Mouse (Mus musculus) liver, adult 2 months (tissue): Measurements from ENCODE around the gene Cldn24. TPM values are rescaled to one million over a fixed set of nuclear protein-coding genes. Genes with fewer than 3 reads are reported as not detected.

Experiments
- DNase-seq: peaks from one replicate; pipeline ENCODE4 v3.0.0-alpha.2; 2011; ENCODE audit warnings: low read depth, low spot score; ENCODE audit errors: extremely low read depth
- H3K27ac ChIP-seq: fragments of 200-500 bp; replicated peaks from 2 replicates; pipeline ENCODE4 v1.5.1; 2012; ENCODE audit warnings: low read depth, mild to moderate bottlenecking, control low read depth, inconsistent platforms, low read length; ENCODE audit not compliant: insufficient read depth
- H3K27me3 ChIP-seq: fragments of 200-500 bp; 2 replicates; pipeline ENCODE4 v1.6.1; 2012; ENCODE audit warnings: mild to moderate bottlenecking, moderate library complexity, low read length, inconsistent platforms; ENCODE audit not compliant: control insufficient read depth, insufficient read depth
- H3K36me3 ChIP-seq: fragments of 200-500 bp; 2 replicates; pipeline ENCODE4 v1.6.1; 2012; ENCODE audit warnings: low read length, inconsistent platforms; ENCODE audit not compliant: control insufficient read depth, insufficient read depth
- H3K4me1 ChIP-seq: fragments of 200-500 bp; 2 replicates; pipeline ENCODE4 v1.6.1; 2011; ENCODE audit warnings: low read length; ENCODE audit not compliant: control insufficient read depth, insufficient read depth
- H3K4me3 ChIP-seq: fragments of 200-500 bp; 2 replicates; pipeline ENCODE4 v1.5.1; 2011; ENCODE audit warnings: low read depth, mild to moderate bottlenecking, control low read depth, low read length, moderate library complexity; ENCODE audit not compliant: insufficient read depth
- H3K79me2 ChIP-seq: fragments of 200-500 bp; 2 replicates; pipeline ENCODE4 v1.6.1; 2012; ENCODE audit warnings: inconsistent platforms, mild to moderate bottlenecking, low read length, moderate library complexity; ENCODE audit not compliant: control insufficient read depth, insufficient read depth
- H3K9ac ChIP-seq: fragments of 200-500 bp; 2 replicates; pipeline ENCODE4 v1.6.1; 2012; ENCODE audit warnings: low read depth, mild to moderate bottlenecking, control low read depth, inconsistent platforms, low read length
- CTCF ChIP-seq: fragments of 200-500 bp; IDR thresholded peaks from 2 replicates; pipeline ENCODE4 v1.5.1; 2011; ENCODE audit warnings: low read depth, low read length, control low read depth
- POLR2A ChIP-seq: fragments of 200-500 bp; IDR thresholded peaks from 2 replicates; pipeline ENCODE4 v1.6.1; 2011; ENCODE audit warnings: low read length, control low read depth; ENCODE audit not compliant: insufficient read depth; ENCODE audit errors: extremely low read depth
- WGBS: fragments of 180-500 bp; shearing (Covaris S2); methylation state at CpG from one replicate; pipeline ENCODE4 v1.1.7; 2018; 5-methylcytosine and 5-hydroxymethylcytosine counted together
- polyA plus RNA-seq: library from polyadenylated mRNA; depleted of rRNA; stranded (reverse); fragments of >200 nt; gene quantifications from 2 replicates; pipeline ENCODE4 v1.2.3, GENCODE M21; 2012
- total RNA-seq: library from RNA; depleted of rRNA; stranded (reverse); fragments of >200 nt; gene quantifications from 2 replicates; pipeline ENCODE4 v1.2.3, GENCODE M21; 2014

Gene Cldn24
- total and polyA plus RNA-seq, 2 experiments: not detected

DNA sequence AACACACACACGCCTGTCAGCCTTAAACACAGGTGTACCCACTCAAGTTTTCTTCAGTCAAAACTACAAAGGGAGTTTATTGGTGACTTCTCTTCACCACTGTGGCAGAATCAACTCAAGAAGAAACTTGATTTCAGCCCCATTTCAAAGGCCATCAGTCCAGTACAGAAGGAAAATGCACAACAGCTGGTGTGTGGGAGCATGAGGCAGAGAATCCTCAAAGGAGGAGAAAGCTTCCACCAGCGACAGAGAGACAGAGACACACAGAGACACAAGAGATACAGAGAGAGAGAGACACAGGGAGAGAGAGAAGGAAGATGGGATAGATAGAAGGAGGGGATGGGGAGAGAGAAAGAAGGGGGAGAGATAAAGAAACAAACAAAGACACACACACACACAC, 19.6 kb upstream of the Cldn24 start:
- no peak overlapping the region for H3K27ac ChIP-seq
- no peaks in the 10 kb centered on the region for H3K36me3 ChIP-seq
- no peak overlapping the region for H3K4me3 ChIP-seq
- TF ChIP-seq POLR2A (no peak), CTCF (no peak)
- DNase-seq: no peak
- no peaks in the 10 kb centered on the region for H3K4me1 ChIP-seq
- H3K79me2 ChIP-seq: no peaks in the 10 kb centered on the region
- 84% methylated on average over 2 of the region's 2 CpGs for WGBS
- no peak overlapping the region for H3K9ac ChIP-seq
- no peaks in the 10 kb centered on the region for H3K27me3 ChIP-seq

DNA sequence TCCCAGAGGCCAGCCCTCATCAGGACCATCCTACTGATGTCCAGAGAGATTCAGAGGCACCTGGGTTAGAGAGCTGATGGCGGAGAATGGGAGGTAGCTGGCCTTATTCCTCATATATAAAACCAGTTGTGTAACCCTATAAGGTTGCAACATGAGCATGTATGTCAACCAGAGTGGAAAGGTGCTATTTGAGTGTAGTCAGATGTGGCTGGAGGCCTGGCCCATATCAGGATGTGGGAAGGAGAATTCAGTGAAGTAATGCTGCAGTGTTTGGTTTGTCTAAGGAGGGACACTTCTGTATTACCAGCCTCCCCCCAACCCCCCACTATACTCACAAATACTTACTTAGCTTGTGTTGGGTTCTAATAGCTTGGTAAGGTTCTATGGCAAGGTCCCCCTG, 17.7 kb upstream of the Cldn24 start:
- no peak overlapping the region for H3K27ac ChIP-seq
- no peak for DNase-seq
- no peak overlapping the region for H3K4me3 ChIP-seq
- no peaks in the 10 kb centered on the region for H3K4me1 ChIP-seq
- TF ChIP-seq CTCF: no peak
- TF ChIP-seq POLR2A: no peak
- H3K27me3 ChIP-seq: no peaks in the 10 kb centered on the region
- H3K36me3 ChIP-seq: no peaks in the 10 kb centered on the region
- 90% methylated on average over 1 of the region's 1 CpGs for whole genome bisulfite sequencing
- no peak overlapping the region for H3K9ac ChIP-seq
- no peaks in the 10 kb centered on the region for H3K79me2 ChIP-seq

DNA sequence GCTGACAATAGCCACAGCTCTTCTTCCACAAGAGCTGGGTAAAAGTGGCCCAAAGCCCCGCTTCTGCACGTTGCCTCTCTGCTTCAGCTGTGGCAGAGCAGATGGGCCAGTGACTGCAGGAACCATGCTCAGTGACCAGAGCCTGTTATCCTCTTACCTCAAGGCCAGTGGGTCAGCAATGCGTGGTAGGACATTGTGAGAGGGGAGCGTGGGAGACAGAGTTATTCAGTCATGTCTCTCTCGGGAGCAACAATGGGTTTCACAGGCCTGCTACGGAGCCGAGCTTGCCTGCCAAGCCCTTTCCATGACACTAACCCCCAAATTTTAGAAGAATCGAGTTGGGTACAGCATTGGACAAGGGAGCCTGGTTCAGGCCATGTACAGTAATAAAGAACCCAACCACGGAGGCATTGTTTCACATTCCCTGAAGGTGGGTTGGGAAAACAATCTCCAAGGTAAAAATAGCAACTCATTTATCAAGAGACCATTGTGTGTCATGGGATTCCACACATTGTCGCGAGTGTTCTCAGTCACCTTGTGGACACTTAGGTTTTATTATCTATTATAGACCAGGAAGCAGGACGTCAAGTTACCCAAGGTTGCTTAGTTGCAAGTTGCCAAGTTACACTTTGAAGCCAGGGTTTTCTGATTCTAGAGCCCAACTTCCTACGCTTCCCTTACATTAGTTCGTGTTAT, 11.8 kb upstream of the Cldn24 start:
- WGBS: 81% methylated on average over 14 of the region's 14 CpGs
- H3K27me3 ChIP-seq: no peaks in the 10 kb centered on the region
- TF ChIP-seq POLR2A (no peak), CTCF (no peak)
- H3K4me3 ChIP-seq: no peak overlapping the region
- H3K9ac ChIP-seq: no peak overlapping the region
- H3K4me1 ChIP-seq: no peaks in the 10 kb centered on the region
- no peaks in the 10 kb centered on the region for H3K36me3 ChIP-seq
- DNase-seq: no peak
- H3K79me2 ChIP-seq: no peaks in the 10 kb centered on the region
- no peak overlapping the region for H3K27ac ChIP-seq

DNA sequence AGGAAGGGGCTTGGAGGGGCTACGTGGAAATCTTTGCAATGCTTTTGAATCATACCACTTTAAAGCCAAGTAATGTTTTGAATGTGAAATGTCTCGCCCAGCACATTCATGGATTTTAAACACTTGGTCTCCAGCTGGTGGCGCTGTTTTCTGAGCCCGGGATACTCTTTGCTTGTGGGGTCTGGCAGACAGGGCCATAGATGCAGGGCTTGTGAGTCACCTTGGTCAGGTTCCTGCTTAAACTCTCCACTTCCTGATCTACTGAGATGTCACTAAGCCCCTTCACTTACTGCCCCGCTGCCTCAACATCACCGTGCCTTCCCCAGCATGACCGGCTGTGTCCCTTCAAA, 11.3 kb upstream of the Cldn24 start:
- Histone ChIP-seq H3K36me3 (no peaks in the 10 kb centered on the region), H3K79me2 (no peaks in the 10 kb centered on the region), H3K9ac (no peak overlapping the region), H3K4me1 (no peaks in the 10 kb centered on the region), H3K4me3 (no peak overlapping the region), H3K27ac (no peak overlapping the region), H3K27me3 (no peaks in the 10 kb centered on the region)
- 81% methylated on average over 7 of the region's 7 CpGs for WGBS
- TF ChIP-seq POLR2A: no peak
- TF ChIP-seq CTCF: no peak
- DNase-seq: no peak

DNA sequence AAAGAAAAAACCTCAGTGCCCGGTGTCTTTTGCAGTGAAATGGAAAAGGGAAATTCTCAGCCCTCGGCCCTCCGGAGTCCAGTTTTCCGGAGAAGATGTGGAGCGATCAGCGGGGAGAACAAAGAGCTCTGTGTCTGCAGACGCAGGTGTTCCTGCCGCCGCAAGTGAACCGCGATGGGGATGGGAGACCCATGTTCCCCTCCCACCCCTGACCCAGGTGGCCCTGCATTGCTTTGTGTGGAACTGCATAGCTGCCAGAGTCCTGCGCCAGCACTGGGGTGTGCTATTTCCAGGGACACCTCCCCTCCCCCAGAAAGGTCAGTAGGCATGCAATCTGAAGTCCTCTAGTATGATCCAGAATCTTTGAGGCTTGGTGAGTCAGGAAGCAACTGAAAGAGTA, 10.7 kb upstream of the Cldn24 start:
- no peak overlapping the region for H3K27ac ChIP-seq
- WGBS: 90% methylated on average over 12 of the region's 12 CpGs
- H3K4me1 ChIP-seq: no peaks in the 10 kb centered on the region
- no peak overlapping the region for H3K9ac ChIP-seq
- no peaks in the 10 kb centered on the region for H3K79me2 ChIP-seq
- no peaks in the 10 kb centered on the region for H3K36me3 ChIP-seq
- no peaks in the 10 kb centered on the region for H3K27me3 ChIP-seq
- H3K4me3 ChIP-seq: no peak overlapping the region
- DNase-seq: no peak
- no peak for TF ChIP-seq CTCF
- no peak for TF ChIP-seq POLR2A

DNA sequence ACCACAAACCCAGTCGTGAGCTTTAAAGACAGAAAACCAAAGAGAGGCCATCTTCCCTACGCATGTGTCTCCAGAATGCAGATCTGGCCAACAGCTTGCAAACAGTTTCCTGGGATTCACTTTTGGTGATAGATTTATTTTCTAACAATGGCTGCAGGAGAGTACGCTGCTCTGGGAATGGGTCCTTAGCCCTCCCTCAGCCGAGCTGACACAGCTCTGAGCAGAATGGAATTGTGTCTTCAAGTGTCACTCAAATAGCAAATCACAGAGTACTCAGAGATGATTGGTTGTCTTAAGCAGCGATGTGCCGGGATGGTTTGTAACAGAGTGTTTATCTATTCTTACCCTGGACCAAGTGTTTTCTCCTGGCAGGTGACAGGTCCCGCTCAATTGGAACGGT, 2.9 kb upstream of the Cldn24 start:
- WGBS: 91% methylated on average over 8 of the region's 8 CpGs
- H3K9ac ChIP-seq: no peak overlapping the region
- H3K27ac ChIP-seq: no peak overlapping the region
- no peak overlapping the region for H3K4me3 ChIP-seq
- no peaks in the 10 kb centered on the region for H3K4me1 ChIP-seq
- TF ChIP-seq CTCF (no peak), POLR2A (no peak)
- no peaks in the 10 kb centered on the region for H3K79me2 ChIP-seq
- no peak for DNase-seq
- H3K27me3 ChIP-seq: no peaks in the 10 kb centered on the region
- H3K36me3 ChIP-seq: no peaks in the 10 kb centered on the region
